Mouse (Mus musculus): ENCODE data around the gene Ccr7. TPM values are rescaled to one million over a fixed set of nuclear protein-coding genes. Genes with fewer than 3 reads are reported as not detected.

Ccr7 gene
- polyA plus RNA-seq, 1 experiment from 2014 or later, result 1.6 TPM

DNA sequence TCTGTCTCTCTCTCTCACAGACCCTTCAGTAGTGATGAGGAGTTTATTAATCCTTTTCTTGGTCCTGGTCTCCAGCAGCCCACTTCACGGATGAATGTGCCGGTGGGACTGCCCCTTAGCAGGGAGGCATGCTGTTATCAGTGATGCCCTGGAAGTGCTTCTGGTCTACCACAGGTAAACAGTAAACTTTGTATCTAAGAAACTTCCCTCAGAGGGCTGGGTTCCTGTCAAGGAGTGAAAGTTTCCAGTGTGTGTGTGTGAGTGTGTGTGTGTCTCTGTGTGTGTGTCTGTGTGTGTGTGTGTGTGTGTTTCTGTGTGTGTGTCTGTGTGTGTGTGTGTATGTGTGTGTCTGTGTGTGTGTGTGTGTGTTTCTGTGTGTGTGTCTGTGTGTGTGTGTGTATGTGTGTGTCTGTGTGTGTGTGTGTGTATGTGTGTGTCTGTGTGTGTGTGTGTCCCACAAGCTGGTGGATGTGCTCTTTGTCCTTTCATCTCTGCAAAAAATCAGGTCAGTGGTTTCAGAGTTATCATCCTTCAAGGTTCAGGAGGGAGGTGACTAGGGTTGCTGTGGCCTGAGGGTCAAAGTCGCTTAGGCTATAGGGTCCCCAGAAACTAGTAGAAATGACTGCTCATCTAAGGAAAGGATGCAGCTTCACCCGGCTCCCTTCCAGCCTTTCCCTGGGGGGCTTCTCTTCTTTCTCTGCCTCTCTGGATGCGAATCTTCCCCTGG is 24.0 kb downstream of the Ccr7 start:
- H3K36me3 ChIP-seq (replicated peaks; ENCODE audit: insufficient read depth, low read length), result no peaks in the 10 kb centered on the region
- 51% methylated on average over 5 of the region's 5 CpGs for WGBS (ENCODE audit: insufficient replicate concordance)
- no peak overlapping the region for H3K9ac ChIP-seq (replicated peaks)
- no peak overlapping the region for H3K27ac ChIP-seq (ENCODE audit: low read depth)
- no peaks in the 10 kb centered on the region for H3K9me3 ChIP-seq (ENCODE audit: low read length)
- ATAC-seq, result no peak
- no peak overlapping the region for H3K4me3 ChIP-seq (ENCODE audit: low read depth, low read length)
- H3K4me2 ChIP-seq (ENCODE audit: low read depth, low read length), result no peak overlapping the region
- TF ChIP-seq CTCF (IDR thresholded peaks at IDR 0.05; ENCODE audit: low read depth), result no peak
- TF ChIP-seq EP300 (IDR thresholded peaks at IDR 0.05; ENCODE audit: low read depth), result no peak
- no peak for DNase-seq
- peaks cover 4% of the 10 kb centered on the region for H3K4me1 ChIP-seq (ENCODE audit: insufficient read depth)
- no peaks in the 10 kb centered on the region for H3K27me3 ChIP-seq (ENCODE audit: insufficient read depth, low read length)

DNA sequence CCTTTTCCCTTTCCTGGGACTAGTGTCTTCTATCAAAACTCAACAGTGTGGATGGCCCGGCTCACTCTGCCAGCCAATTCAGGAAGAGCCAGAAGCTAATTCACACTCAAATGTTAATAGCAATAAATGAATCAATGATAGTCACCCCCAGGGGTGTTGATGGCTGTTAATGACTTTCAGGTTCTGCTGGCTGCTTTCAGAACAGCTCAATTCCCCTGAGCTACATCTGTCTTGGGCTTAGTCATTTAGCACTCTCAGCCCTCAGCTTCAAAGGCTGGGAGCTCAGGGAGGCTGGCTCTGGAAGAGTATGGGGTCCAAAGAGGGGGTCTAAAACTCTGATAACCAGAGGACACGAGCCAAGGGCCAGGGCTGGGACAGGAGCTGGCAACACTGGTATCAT is 25.6 kb downstream of the Ccr7 start:
- no peak overlapping the region for H3K4me3 ChIP-seq (ENCODE audit: low read depth, low read length)
- no peaks in the 10 kb centered on the region for H3K9me3 ChIP-seq (ENCODE audit: low read length)
- no peaks in the 10 kb centered on the region for H3K27me3 ChIP-seq (ENCODE audit: insufficient read depth, low read length)
- TF ChIP-seq CTCF (IDR thresholded peaks at IDR 0.05; ENCODE audit: low read depth), result no peak
- TF ChIP-seq EP300 (IDR thresholded peaks at IDR 0.05; ENCODE audit: low read depth), result no peak
- H3K27ac ChIP-seq (ENCODE audit: low read depth), result no peak overlapping the region
- ATAC-seq (no peak), DNase-seq (no peak)
- no peak overlapping the region for H3K4me2 ChIP-seq (ENCODE audit: low read depth, low read length)
- peaks cover 4% of the 10 kb centered on the region for H3K4me1 ChIP-seq (ENCODE audit: insufficient read depth)
- H3K9ac ChIP-seq (replicated peaks), result no peak overlapping the region
- WGBS (ENCODE audit: insufficient replicate concordance), result 71% methylated on average over 2 of the region's 2 CpGs
- H3K36me3 ChIP-seq (replicated peaks; ENCODE audit: insufficient read depth, low read length), result no peaks in the 10 kb centered on the region

DNA sequence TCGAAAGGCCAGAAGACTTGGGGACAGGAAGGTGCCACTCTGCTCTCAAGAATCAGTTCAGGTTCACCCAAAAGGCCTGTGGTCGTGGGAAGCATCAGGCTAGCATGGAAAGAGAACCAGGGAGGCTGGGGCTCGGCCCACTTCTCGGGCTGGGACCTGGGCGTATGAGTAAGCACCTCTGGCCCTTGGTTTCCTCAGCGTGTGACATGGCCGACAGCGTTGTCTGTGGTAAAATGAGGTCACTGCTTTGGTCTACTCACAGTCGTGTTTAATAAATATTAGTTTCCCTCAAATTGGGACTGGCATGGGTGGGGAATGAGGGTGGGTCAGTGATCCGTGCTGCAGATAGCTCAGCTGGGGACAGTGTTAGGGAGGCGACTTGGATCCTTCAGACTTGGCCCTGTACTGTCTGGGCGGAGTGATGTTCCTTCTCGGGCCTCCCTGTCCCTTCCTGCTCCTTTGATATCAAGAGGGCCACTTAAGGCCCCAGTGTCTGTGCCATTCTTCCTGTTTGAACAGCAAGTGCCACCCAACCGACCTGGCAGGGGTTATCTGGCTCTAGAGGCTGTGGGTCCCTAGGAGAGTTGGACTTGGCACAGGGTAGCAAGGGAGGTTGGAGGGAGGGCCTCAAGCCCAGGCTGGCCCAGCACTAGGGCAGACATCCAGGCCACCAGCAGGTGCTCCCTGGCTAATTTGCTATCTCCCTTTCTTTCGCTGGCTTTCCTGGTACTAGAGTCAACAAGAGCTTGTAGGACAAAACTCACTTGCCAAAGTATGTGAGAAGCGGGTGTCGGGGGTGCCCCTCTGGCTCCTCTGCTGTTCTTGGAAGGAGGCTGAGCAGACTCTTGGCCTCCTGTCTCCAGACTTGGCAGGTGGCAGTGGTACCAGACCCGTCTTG is 26.8 kb downstream of the Ccr7 start:
- 57% methylated on average over 18 of the region's 18 CpGs for WGBS (ENCODE audit: insufficient replicate concordance)
- Histone ChIP-seq H3K27me3 (ENCODE audit: insufficient read depth, low read length) (no peaks in the 10 kb centered on the region), H3K36me3 (replicated peaks; ENCODE audit: insufficient read depth, low read length) (no peaks in the 10 kb centered on the region), H3K4me3 (ENCODE audit: low read depth, low read length) (no peak overlapping the region), H3K4me2 (ENCODE audit: low read depth, low read length) (no peak overlapping the region), H3K9me3 (ENCODE audit: low read length) (no peaks in the 10 kb centered on the region), H3K4me1 (ENCODE audit: insufficient read depth) (peaks cover 4% of the 10 kb centered on the region), H3K27ac (ENCODE audit: low read depth) (no peak overlapping the region), H3K9ac (replicated peaks) (no peak overlapping the region)
- no peak for DNase-seq
- no peak for ATAC-seq
- TF ChIP-seq EP300 (IDR thresholded peaks at IDR 0.05; ENCODE audit: low read depth) (no peak), CTCF (IDR thresholded peaks at IDR 0.05; ENCODE audit: low read depth) (no peak)

DNA sequence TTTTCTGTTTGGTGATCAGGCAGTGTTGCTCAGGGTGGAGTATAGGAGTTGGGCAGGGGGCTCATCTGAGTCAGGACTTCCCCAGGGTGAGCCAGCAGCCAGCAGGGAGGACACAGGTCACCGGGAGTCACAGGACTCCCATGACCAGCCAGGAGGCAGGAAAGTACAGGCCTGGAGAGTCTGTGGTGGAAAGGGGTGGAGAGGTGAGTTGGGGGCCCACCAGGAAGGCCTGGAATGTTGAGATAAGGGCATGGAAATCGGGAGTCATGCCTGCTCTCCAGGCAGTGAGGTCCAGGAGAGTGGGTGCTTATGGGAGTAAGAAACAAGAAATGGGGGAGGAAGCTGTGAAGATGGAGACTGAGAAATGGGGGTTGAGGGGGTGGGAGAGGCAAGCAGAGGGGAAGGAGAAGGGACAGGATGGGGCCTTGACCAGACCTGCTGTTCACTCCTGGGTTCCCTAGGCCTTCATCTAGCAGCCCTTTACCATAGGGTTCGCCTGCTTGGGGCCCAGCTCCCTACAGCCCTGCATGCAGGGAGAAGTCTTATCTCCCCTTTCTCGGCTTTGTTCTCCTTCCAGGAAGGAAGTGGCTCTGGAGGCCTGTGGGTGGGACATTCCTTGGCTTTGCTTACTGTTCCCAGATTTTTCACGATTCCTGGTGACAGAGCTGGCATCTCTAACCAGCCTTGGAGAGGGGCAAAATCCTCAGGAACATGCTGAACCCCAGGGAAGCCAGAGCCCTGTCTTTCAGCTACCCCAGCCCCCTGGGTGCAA is 28.2 kb downstream of the Ccr7 start:
- Histone ChIP-seq H3K4me2 (ENCODE audit: low read depth, low read length) (no peak overlapping the region), H3K4me1 (ENCODE audit: insufficient read depth) (no peaks in the 10 kb centered on the region), H3K9me3 (ENCODE audit: low read length) (no peaks in the 10 kb centered on the region), H3K36me3 (replicated peaks; ENCODE audit: insufficient read depth, low read length) (no peaks in the 10 kb centered on the region), H3K27me3 (ENCODE audit: insufficient read depth, low read length) (no peaks in the 10 kb centered on the region), H3K27ac (ENCODE audit: low read depth) (peak overlapping the region; percentile 57), H3K4me3 (ENCODE audit: low read depth, low read length) (no peak overlapping the region), H3K9ac (replicated peaks) (no peak overlapping the region)
- no peak for DNase-seq
- TF ChIP-seq EP300 (IDR thresholded peaks at IDR 0.05; ENCODE audit: low read depth) (no peak), CTCF (IDR thresholded peaks at IDR 0.05; ENCODE audit: low read depth) (no peak)
- WGBS (ENCODE audit: insufficient replicate concordance), result 27% methylated on average over 5 of the region's 5 CpGs
- ATAC-seq, result peak; percentile 64; the same call in 1 of the 2 replicates

DNA sequence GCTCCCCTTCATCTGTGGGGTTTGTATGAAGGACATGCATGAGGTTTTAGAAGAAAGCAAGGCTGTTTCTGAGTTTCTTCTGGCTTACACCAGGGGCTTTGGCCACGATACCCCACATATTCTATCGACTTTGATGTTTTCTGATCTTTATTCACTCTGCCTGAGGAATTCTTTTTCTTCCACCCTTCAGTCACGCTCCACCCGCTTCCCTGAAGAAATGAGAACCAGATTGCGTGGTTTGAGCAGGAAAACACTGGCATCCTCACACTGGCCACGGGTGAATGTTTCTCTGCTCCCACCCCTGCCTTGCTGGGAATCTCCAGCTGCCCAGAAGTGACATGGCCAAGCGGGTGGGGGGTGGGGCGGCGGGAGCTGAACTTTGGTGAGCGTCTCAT is 30.2 kb downstream of the Ccr7 start:
- ATAC-seq (no peak), DNase-seq (no peak)
- TF ChIP-seq CTCF (IDR thresholded peaks at IDR 0.05; ENCODE audit: low read depth), result no peak
- Histone ChIP-seq H3K9ac (replicated peaks) (no peak overlapping the region), H3K27me3 (ENCODE audit: insufficient read depth, low read length) (no peaks in the 10 kb centered on the region), H3K4me2 (ENCODE audit: low read depth, low read length) (no peak overlapping the region), H3K4me1 (ENCODE audit: insufficient read depth) (no peaks in the 10 kb centered on the region), H3K4me3 (ENCODE audit: low read depth, low read length) (no peak overlapping the region), H3K27ac (ENCODE audit: low read depth) (no peak overlapping the region), H3K36me3 (replicated peaks; ENCODE audit: insufficient read depth, low read length) (no peaks in the 10 kb centered on the region), H3K9me3 (ENCODE audit: low read length) (no peaks in the 10 kb centered on the region)
- WGBS (ENCODE audit: insufficient replicate concordance), result 64% methylated on average over 10 of the region's 10 CpGs

Measured in liver, postnatal 0 days (tissue).